Mouse (Mus musculus): ENCODE measurements at regions not wholly inside any gene's neighbourhood (a gene's known extent, or its start where the extent isn't known, plus 50 kb on each side); places are given as distances from the start of the nearest gene placed in this dataset.

- no peak overlapping the region for H3K4me3 ChIP-seq (ENCODE audit: low read depth, low read length)
- no peaks in the 10 kb centered on the region for H3K27me3 ChIP-seq (ENCODE audit: insufficient read depth, low read length)
- no peak overlapping the region for H3K4me2 ChIP-seq (ENCODE audit: low read depth)
- no peaks in the 10 kb centered on the region for H3K9me3 ChIP-seq (ENCODE audit: low read length)
- DNase-seq (no peak), ATAC-seq (no peak)
- no peaks in the 10 kb centered on the region for H3K36me3 ChIP-seq (ENCODE audit: insufficient read depth)
- no peak overlapping the region for H3K27ac ChIP-seq (ENCODE audit: low read depth, low read length)
- H3K4me1 ChIP-seq (ENCODE audit: insufficient read depth): no peaks in the 10 kb centered on the region
- H3K9ac ChIP-seq: no peak overlapping the region
- 85% methylated on average over 6 of the region's 6 CpGs for WGBS
- no peak for TF ChIP-seq CTCF (IDR thresholded peaks at IDR 0.05; ENCODE audit: low read depth)
These were observed 247.6 kb downstream of the Zfp36l1 start for GRCm38 (mm10) chr12:79865179-79865552.

- H3K27ac ChIP-seq (ENCODE audit: low read depth, low read length): no peak overlapping the region
- 73% methylated on average over 20 of the region's 20 CpGs for WGBS
These were observed 248.3 kb downstream of the Zfp36l1 start for GRCm38 (mm10) chr12:79864346-79865178.

More at GRCm38 (mm10) chr12:79864346-79865178, 248.3 kb downstream of the Zfp36l1 start:
- no peak overlapping the region for H3K4me2 ChIP-seq (ENCODE audit: low read depth)
- no peak overlapping the region for H3K4me3 ChIP-seq (ENCODE audit: low read depth, low read length)
- no peaks in the 10 kb centered on the region for H3K4me1 ChIP-seq (ENCODE audit: insufficient read depth)
- H3K36me3 ChIP-seq (ENCODE audit: insufficient read depth): no peaks in the 10 kb centered on the region
- DNase-seq (no peak), ATAC-seq (no peak)
- no peak overlapping the region for H3K9ac ChIP-seq
- no peaks in the 10 kb centered on the region for H3K9me3 ChIP-seq (ENCODE audit: low read length)
- TF ChIP-seq CTCF (IDR thresholded peaks at IDR 0.05; ENCODE audit: low read depth): no peak
- H3K27me3 ChIP-seq (ENCODE audit: insufficient read depth, low read length): no peaks in the 10 kb centered on the region
